Mouse (Mus musculus): ENCODE measurements at regions not wholly inside any gene's neighbourhood (a gene's known extent, or its start where the extent isn't known, plus 50 kb on each side); places are given as distances from the start of the nearest gene placed in this dataset.

GRCm38 (mm10) chr2:48564170-48564569 is 249.7 kb upstream of the Acvr2a start:
- TF ChIP-seq CTCF (IDR thresholded peaks at IDR 0.05; ENCODE audit: low read depth, low read length) (no peak), POLR2A (IDR thresholded peaks at IDR 0.05; ENCODE audit: insufficient read depth, low read length) (no peak), EP300 (IDR thresholded peaks at IDR 0.05; ENCODE audit: insufficient read depth, low read depth, low read length) (no peak)

Measured in ES-Bruce4 (cell line).